Mouse (Mus musculus) stomach, embryonic 14.5 days (tissue): ENCODE data around the gene Aig1. TPM values are rescaled to one million over a fixed set of nuclear protein-coding genes. Genes with fewer than 3 reads are reported as not detected.

Experiments
- ATAC-seq: fragments of 200-750 bp; cut with Nextera tagmentation; 2 replicates; pipeline ENCODE4 v1.8.0; 2017; ENCODE audit warnings: low read depth, moderate TSS enrichment; ENCODE audit not compliant: insufficient number of reproducible peaks, insufficient read depth, low FRiP score
- H3K27ac ChIP-seq: fragments of 300-500 bp; sonication (generic); 2 replicates; pipeline ENCODE4 v1.5.1; 2014; ENCODE audit warnings: mild to moderate bottlenecking, low read length, moderate library complexity, mixed read lengths
- H3K27me3 ChIP-seq: fragments of 300-500 bp; sonication (generic); 2 replicates; pipeline ENCODE4 v1.6.1; 2014; ENCODE audit warnings: low read length, control low read depth, mixed read lengths; ENCODE audit not compliant: control insufficient read depth, insufficient read depth
- H3K36me3 ChIP-seq: fragments of 300-500 bp; sonication (generic); 2 replicates; pipeline ENCODE4 v1.6.1; 2014; ENCODE audit warnings: mild to moderate bottlenecking, control low read depth, low read length, moderate library complexity, mixed read lengths; ENCODE audit not compliant: control insufficient read depth, insufficient read depth
- H3K4me1 ChIP-seq: fragments of 300-500 bp; sonication (generic); 2 replicates; pipeline ENCODE4 v1.6.1; 2014; ENCODE audit warnings: low read length, control low read depth, mixed read lengths; ENCODE audit not compliant: control insufficient read depth, insufficient read depth
- H3K4me2 ChIP-seq: fragments of 300-500 bp; sonication (generic); replicated peaks from 2 replicates; pipeline ENCODE4 v1.6.1; 2014; ENCODE audit warnings: low read depth, low read length, control low read depth
- H3K4me3 ChIP-seq: fragments of 300-500 bp; sonication (generic); 2 replicates; pipeline ENCODE4 v1.5.1; 2014; ENCODE audit warnings: low read depth, low read length, control low read depth
- H3K9ac ChIP-seq: fragments of 300-500 bp; sonication (generic); replicated peaks from 2 replicates; pipeline ENCODE4 v1.6.1; 2014; ENCODE audit warnings: low read depth, mild to moderate bottlenecking, control low read depth, low read length, moderate library complexity, mixed read lengths
- H3K9me3 ChIP-seq: fragments of 300-500 bp; sonication (generic); 2 replicates; pipeline ENCODE4 v1.6.1; 2016; ENCODE audit warnings: low read depth, low read length, control low read depth; ENCODE audit not compliant: control insufficient read depth
- WGBS: fragments of 180-500 bp; shearing (Covaris S2); extraction: QIAGEN DNeasy Blood & Tissue Kit; methylation state at CpG from one replicate; pipeline ENCODE4 v1.1.7; 2014; 5-methylcytosine and 5-hydroxymethylcytosine counted together
- polyA plus RNA-seq: library from polyadenylated mRNA; unstranded; fragments of >200 nt; fragmentation: Nextera tagmentation; extraction: Ambion mirVana; gene quantifications from 2 replicates; pipeline ENCODE4 v1.2.1, GENCODE M21; 2014

Gene Aig1
- polyA plus RNA-seq, 1 experiment from 2014 or later, result 38.6 TPM

- H3K4me2 ChIP-seq, result no peak overlapping the region
- whole genome bisulfite sequencing, result 57% methylated on average over 5 of the region's 5 CpGs
- ATAC-seq, result no peak
- no peak overlapping the region for H3K27ac ChIP-seq
- H3K27me3 ChIP-seq, result no peaks in the 10 kb centered on the region
- no peaks in the 10 kb centered on the region for H3K4me1 ChIP-seq
- H3K36me3 ChIP-seq, result no peaks in the 10 kb centered on the region
- H3K4me3 ChIP-seq, result no peak overlapping the region
- no peaks in the 10 kb centered on the region for H3K9me3 ChIP-seq
- no peak overlapping the region for H3K9ac ChIP-seq
Observed at GRCm38 (mm10) chr10:13753777-13754176, 115.0 kb downstream of the Aig1 start.

- no peak overlapping the region for H3K4me2 ChIP-seq
- H3K27ac ChIP-seq, result no peak overlapping the region
- ATAC-seq, result no peak
- H3K9me3 ChIP-seq, result no peaks in the 10 kb centered on the region
- no peak overlapping the region for H3K9ac ChIP-seq
- WGBS, result 88% methylated on average over 18 of the region's 18 CpGs
- H3K4me1 ChIP-seq, result no peaks in the 10 kb centered on the region
- no peak overlapping the region for H3K4me3 ChIP-seq
- no peaks in the 10 kb centered on the region for H3K36me3 ChIP-seq
- no peaks in the 10 kb centered on the region for H3K27me3 ChIP-seq
Observed at GRCm38 (mm10) chr10:13739494-13740140, 129.2 kb downstream of the Aig1 start.

- no peaks in the 10 kb centered on the region for H3K36me3 ChIP-seq
- H3K27ac ChIP-seq, result no peak overlapping the region
- no peak for ATAC-seq
- H3K27me3 ChIP-seq, result no peaks in the 10 kb centered on the region
- H3K4me1 ChIP-seq, result no peaks in the 10 kb centered on the region
- H3K9ac ChIP-seq, result no peak overlapping the region
- H3K4me3 ChIP-seq, result no peak overlapping the region
- H3K4me2 ChIP-seq, result no peak overlapping the region
- H3K9me3 ChIP-seq, result no peaks in the 10 kb centered on the region
- WGBS, result 92% methylated on average over 4 of the region's 4 CpGs
Observed at GRCm38 (mm10) chr10:13730039-13730748, 138.6 kb downstream of the Aig1 start.

DNA sequence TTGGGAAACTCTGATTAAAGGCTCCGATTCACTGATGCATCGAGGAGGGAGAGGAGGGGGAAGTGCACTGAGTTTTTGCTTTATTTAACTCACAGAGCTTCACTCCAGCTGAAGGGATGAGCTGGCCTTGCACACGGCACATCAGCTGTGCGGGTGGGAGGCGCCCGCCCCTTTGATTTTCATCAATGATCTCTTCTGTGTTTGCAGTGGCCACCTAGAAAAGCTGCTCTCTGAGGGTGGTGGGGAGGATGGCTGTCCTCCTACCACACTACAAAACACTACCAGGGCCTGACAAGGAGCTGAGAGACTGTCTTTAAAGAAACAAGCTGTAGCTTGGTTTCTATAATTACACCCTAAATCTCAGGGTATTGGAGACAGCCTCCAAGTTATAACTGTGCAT is 141.1 kb downstream of the Aig1 start:
- Histone ChIP-seq H3K4me3 (no peak overlapping the region), H3K36me3 (no peaks in the 10 kb centered on the region), H3K4me2 (no peak overlapping the region), H3K27me3 (no peaks in the 10 kb centered on the region), H3K9ac (no peak overlapping the region), H3K27ac (no peak overlapping the region), H3K4me1 (no peaks in the 10 kb centered on the region), H3K9me3 (no peaks in the 10 kb centered on the region)
- no peak for ATAC-seq
- WGBS, result 70% methylated on average over 6 of the region's 6 CpGs

GRCm38 (mm10) chr10:13726206-13726605 is 142.6 kb downstream of the Aig1 start:
- H3K9ac ChIP-seq, result no peak overlapping the region
- H3K27me3 ChIP-seq, result no peaks in the 10 kb centered on the region
- 85% methylated on average over 2 of the region's 2 CpGs for WGBS
- H3K4me1 ChIP-seq, result no peaks in the 10 kb centered on the region
- no peaks in the 10 kb centered on the region for H3K9me3 ChIP-seq
- H3K27ac ChIP-seq, result no peak overlapping the region
- H3K4me2 ChIP-seq, result no peak overlapping the region
- ATAC-seq, result no peak
- no peak overlapping the region for H3K4me3 ChIP-seq
- H3K36me3 ChIP-seq, result no peaks in the 10 kb centered on the region

GRCm38 (mm10) chr10:13725276-13725675 is 143.5 kb downstream of the Aig1 start:
- WGBS, result 83% methylated on average over 3 of the region's 3 CpGs
- Histone ChIP-seq H3K27me3 (no peaks in the 10 kb centered on the region), H3K36me3 (no peaks in the 10 kb centered on the region), H3K4me2 (no peak overlapping the region), H3K9ac (no peak overlapping the region), H3K4me1 (no peaks in the 10 kb centered on the region), H3K4me3 (no peak overlapping the region), H3K27ac (no peak overlapping the region), H3K9me3 (no peaks in the 10 kb centered on the region)
- no peak for ATAC-seq

DNA sequence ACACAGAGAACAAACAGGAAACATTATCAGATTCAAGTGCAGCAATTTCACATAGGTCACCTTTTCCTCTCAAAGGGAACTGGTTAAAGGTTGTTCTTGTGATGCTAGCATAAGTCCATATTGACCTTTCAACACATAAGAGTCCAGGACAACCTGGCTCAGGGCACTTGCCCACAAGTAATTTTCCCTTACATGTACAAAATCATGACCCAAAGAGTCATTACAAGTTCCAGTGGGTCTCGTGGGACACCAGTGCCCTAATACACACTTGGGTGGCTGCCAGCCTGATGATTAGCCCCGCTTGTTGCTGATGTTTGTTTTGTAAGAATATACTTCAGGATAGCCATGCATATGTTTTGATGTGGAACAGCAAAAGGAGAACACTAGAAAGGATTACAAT is 152.6 kb downstream of the Aig1 start:
- 54% methylated on average over 2 of the region's 2 CpGs for WGBS
- H3K9me3 ChIP-seq, result no peaks in the 10 kb centered on the region
- no peak for ATAC-seq
- H3K9ac ChIP-seq, result no peak overlapping the region
- no peak overlapping the region for H3K4me2 ChIP-seq
- no peak overlapping the region for H3K4me3 ChIP-seq
- H3K4me1 ChIP-seq, result no peaks in the 10 kb centered on the region
- no peak overlapping the region for H3K27ac ChIP-seq
- H3K36me3 ChIP-seq, result no peaks in the 10 kb centered on the region
- no peaks in the 10 kb centered on the region for H3K27me3 ChIP-seq

GRCm38 (mm10) chr10:13715584-13715983 is 153.2 kb downstream of the Aig1 start:
- 89% methylated on average over 6 of the region's 6 CpGs for WGBS

DNA sequence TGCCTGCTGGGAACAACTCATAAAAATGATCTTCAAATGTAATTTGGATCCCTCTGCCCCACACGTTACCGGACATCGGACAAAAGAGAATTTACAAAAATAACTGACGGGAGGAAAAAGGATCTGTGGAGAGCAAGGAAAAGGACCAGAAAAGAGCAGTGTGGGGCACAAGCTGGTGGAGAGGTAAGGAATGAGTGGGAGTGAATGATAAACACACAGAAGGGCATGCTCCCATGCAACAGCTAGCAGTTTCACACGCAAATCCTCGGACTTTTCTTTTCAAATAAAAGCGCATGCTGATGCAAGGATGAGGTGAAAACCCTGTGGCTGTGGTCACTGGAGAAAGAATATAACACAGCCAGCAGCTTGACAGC is 153.9 kb downstream of the Aig1 start:
- H3K4me1 ChIP-seq, result no peaks in the 10 kb centered on the region
- H3K4me3 ChIP-seq, result no peak overlapping the region
- 62% methylated on average over 7 of the region's 7 CpGs for WGBS
- no peak overlapping the region for H3K9ac ChIP-seq
- H3K27me3 ChIP-seq, result no peaks in the 10 kb centered on the region
- ATAC-seq, result no peak
- no peaks in the 10 kb centered on the region for H3K9me3 ChIP-seq
- H3K4me2 ChIP-seq, result no peak overlapping the region
- H3K36me3 ChIP-seq, result no peaks in the 10 kb centered on the region
- no peak overlapping the region for H3K27ac ChIP-seq

More at GRCm38 (mm10) chr10:13715584-13715983, 153.2 kb downstream of the Aig1 start:
- H3K27me3 ChIP-seq, result no peaks in the 10 kb centered on the region
- H3K9me3 ChIP-seq, result no peaks in the 10 kb centered on the region
- H3K9ac ChIP-seq, result no peak overlapping the region
- no peak overlapping the region for H3K4me3 ChIP-seq
- no peak overlapping the region for H3K4me2 ChIP-seq
- no peak overlapping the region for H3K27ac ChIP-seq
- no peaks in the 10 kb centered on the region for H3K36me3 ChIP-seq
- H3K4me1 ChIP-seq, result no peaks in the 10 kb centered on the region
- no peak for ATAC-seq
